Mouse (Mus musculus): Measurements from ENCODE around the gene Gemin8.

Gene Gemin8

GRCm38 (mm10) chrX:166230515-166231267 is 60.4 kb downstream of the Gemin8 start:
- DNase-seq, result no peak

- DNase-seq, result no peak
Observed at GRCm38 (mm10) chrX:166236131-166236530, 65.9 kb downstream of the Gemin8 start.

GRCm38 (mm10) chrX:166238831-166239460 is 68.7 kb downstream of the Gemin8 start, which contains the start of gene Gpm6b:
Gpm6b (plus strand) TSS chrX:166238911.
- peak; percentile 71 for DNase-seq

- no peak for DNase-seq
Observed at GRCm38 (mm10) chrX:166239520-166239919, 69.3 kb downstream of the Gemin8 start.

Measured in lung, postnatal 10 days (tissue).